8 mouse cellular contexts compared by ENCODE assay signal in genomic region chr19:10881426-10882154, GRCm38 (mm10). TPM values are rescaled to one million over a fixed set of nuclear protein-coding genes. Genes with fewer than 3 reads are reported as not detected.
DNase-seq lines count a peak whose midpoint lies in the region; ATAC-seq lines count a peak whose summit lies in the region.

TSS of gene Tmem109 (minus strand) at chr19:10882001.

- ATAC-seq in hindbrain, embryonic 11.5 days (ENCODE audit: low FRiP score) = peak; percentile 95

- H3K36me3 ChIP-seq in hindbrain, embryonic 11.5 days (ENCODE audit: control insufficient read depth, insufficient read depth, low read length) = no peaks in the 10 kb centered on the region

- H3K4me2 ChIP-seq in hindbrain, embryonic 11.5 days (replicated peaks; ENCODE audit: low read depth, low read length) = peak within 1 kb of the TSS; percentile 83

- 0% methylated on average over 49 of the region's 49 CpGs for WGBS in hindbrain, embryonic 11.5 days

- peak within 1 kb of the TSS; percentile 95 for H3K27ac ChIP-seq in hindbrain, embryonic 11.5 days (ENCODE audit: low read depth, low read length)

- H3K27me3 ChIP-seq in hindbrain, embryonic 11.5 days (ENCODE audit: control insufficient read depth, insufficient read depth, low read length) = no peaks in the 10 kb centered on the region

- H3K9ac ChIP-seq in hindbrain, embryonic 11.5 days (ENCODE audit: low read depth, low read length) = peak within 1 kb of the TSS; percentile 85

- DNase-seq in MN1 (ENCODE audit: low spot score) = peak; percentile 94
- DNase-seq in cerebellum, adult 9-10 months = peak; percentile 96
- peak; percentile 87 to 93 for DNase-seq in frontal cortex, adult 2 months (ENCODE audit: extremely low spot score in 1 of 2, low spot score in 1 of 2)
- peak; percentile 97 for DNase-seq in hindbrain, embryonic 11.5 days (ENCODE audit: low spot score)
- peak; percentile 90 to 95 for DNase-seq in layer of hippocampus, postnatal 10 days (ENCODE audit: low spot score in 2 of 2)
- DNase-seq in lung, postnatal 10 days = peak; percentile 96
- DNase-seq in ovary, postnatal 36 days (ENCODE audit: low spot score) = peak; percentile 90
- DNase-seq in thymus, postnatal 25 days = peak; percentile 91

- H3K4me1 ChIP-seq in hindbrain, embryonic 11.5 days (replicated peaks; ENCODE audit: control insufficient read depth, insufficient read depth, low read length) = peaks cover 5% of the 10 kb centered on the region

- no peaks in the 10 kb centered on the region for H3K9me3 ChIP-seq in hindbrain, embryonic 11.5 days (ENCODE audit: control insufficient read depth, low read length)

- H3K4me3 ChIP-seq in hindbrain, embryonic 11.5 days (ENCODE audit: low read depth, low read length) = peak within 1 kb of the TSS; percentile 50

RNA-seq across cellular contexts. Expression of gene Tmem109, which starts in this region (rescaled TPM):
- polyA plus RNA-seq in frontal cortex, adult 2 months (2012; rRNA removed) = 49.2 and 50.2 TPM in 2 replicates
- polyA plus RNA-seq in hindbrain, embryonic 11.5 days (2014; fragmentation: Nextera tagmentation; extraction: Ambion mirVana) = 44.1 and 44.9 TPM in 2 replicates
- 10 to 100 TPM; 36.4 to 37.3 TPM for total RNA-seq in layer of hippocampus, postnatal 10 days (2021)

Comparison
In these comparisons a context has a peak if more than half of its experiments do, and no peak if none do; other contexts are left out.
1. Peak in every context shown above with its lines: DNase-seq, ATAC-seq, H3K4me3 ChIP-seq and H3K27ac ChIP-seq.